Comparison of ENCODE assay signal across 8 mouse cellular contexts in the genomic region with DNA sequence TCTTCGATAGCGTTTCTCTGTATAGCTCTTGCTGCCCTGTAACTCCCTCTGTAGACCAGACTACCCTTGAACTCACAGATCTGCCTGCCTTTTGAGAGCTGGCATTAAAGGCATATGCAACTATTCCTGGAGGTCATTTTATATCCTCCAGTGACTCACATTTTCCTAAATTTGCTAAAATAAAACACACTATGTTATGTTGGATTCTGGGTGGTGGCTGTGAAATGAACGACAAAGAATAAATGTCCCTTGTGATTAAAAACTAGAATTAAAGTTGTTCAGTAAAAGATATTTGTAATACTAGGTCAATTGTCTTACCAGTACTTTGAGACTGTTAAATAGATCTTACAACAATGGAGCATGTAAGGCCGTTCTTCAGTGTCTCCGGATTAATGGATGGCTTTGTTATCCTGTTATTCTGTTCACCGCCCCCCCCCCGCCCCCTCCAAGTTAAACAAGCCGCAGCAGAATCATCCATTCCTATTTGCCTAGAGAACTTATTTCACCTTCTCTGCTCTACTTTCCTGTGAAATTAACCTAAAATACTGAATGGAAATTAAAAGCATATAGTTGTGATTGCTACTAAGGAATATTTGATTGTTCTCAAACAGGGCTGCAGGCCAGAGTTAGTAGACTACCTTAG.
DNase-seq lines count a peak whose midpoint lies in the region; ATAC-seq and TF ChIP-seq lines count a peak whose summit lies in the region.

No protein-coding gene starts in this region.

- TF ChIP-seq CTCF in cerebellum, adult 2 months (IDR thresholded peaks at IDR 0.05; ENCODE audit: borderline replicate concordance, insufficient read depth, low read depth, low read length), result no peak
- no peak for TF ChIP-seq CTCF in lung, adult 2 months (IDR thresholded peaks at IDR 0.05; ENCODE audit: insufficient read depth, low read length)
- no peak for TF ChIP-seq CTCF in hindbrain, postnatal 0 days (IDR thresholded peaks at IDR 0.05; ENCODE audit: low read depth)

- intact Hi-C loops in left cerebral cortex, postnatal 10 days (cut with DNase I), result loop anchor here (5.0 kb wide), 2 partner anchors 243 to 478 kb away; partner anchors contain the start of gene Tmem161b

- H3K4me3 ChIP-seq in cerebellum, adult 2 months (replicated peaks; ENCODE audit: insufficient read depth, low read depth, low read length), result peak overlapping the region; percentile 21
- H3K4me3 ChIP-seq in lung, embryonic 15.5 days, result no peak overlapping the region
- H3K4me3 ChIP-seq in lung, adult 2 months (replicated peaks; ENCODE audit: extremely low read depth, low read depth, low read length), result no peak overlapping the region
- peak overlapping the region; percentile 46 for H3K4me3 ChIP-seq in hindbrain, postnatal 0 days (ENCODE audit: low read length)
- no peak overlapping the region for H3K4me3 ChIP-seq in stomach, embryonic 15.5 days (replicated peaks)

- TF ChIP-seq POLR2A in cerebellum, adult 2 months (IDR thresholded peaks at IDR 0.05; ENCODE audit: borderline replicate concordance, insufficient read depth, low read length), result no peak
- TF ChIP-seq POLR2A in lung, adult 2 months (IDR thresholded peaks at IDR 0.05; ENCODE audit: borderline replicate concordance, extremely low read depth, low read depth, low read length), result no peak

- ATAC-seq in lung, embryonic 15.5 days (ENCODE audit: borderline replicate concordance, extremely low read depth, low FRiP score, low TSS enrichment), result no peak
- no peak for ATAC-seq in hindbrain, postnatal 0 days
- no peak for ATAC-seq in stomach, embryonic 15.5 days (ENCODE audit: insufficient read depth, low FRiP score, low read depth)

- H3K9ac ChIP-seq in lung, embryonic 15.5 days, result no peak overlapping the region
- peak overlapping the region; percentile 62 for H3K9ac ChIP-seq in hindbrain, postnatal 0 days (replicated peaks; ENCODE audit: low read length)
- H3K9ac ChIP-seq in stomach, embryonic 15.5 days, result no peak overlapping the region

- DNase-seq in cerebellum, adult 2 months, result peak in 1 of 2 experiments; percentile 29
- no peak for DNase-seq in cerebellum, postnatal 36 days
- DNase-seq in lung, adult 2 months, result no peak
- no peak for DNase-seq in hindbrain, postnatal 0 days (ENCODE audit: low spot score)
- no peak for DNase-seq in left cerebral cortex, postnatal 10 days (ENCODE audit: extremely low spot score in 1 of 2, low spot score in 2 of 2)
- no peak for DNase-seq in layer of hippocampus, postnatal 25 days (ENCODE audit: extremely low spot score in 1 of 2, low spot score in 1 of 2)

- peak overlapping the region; percentile 76 for H3K4me2 ChIP-seq in lung, embryonic 15.5 days
- H3K4me2 ChIP-seq in hindbrain, postnatal 0 days (ENCODE audit: low read depth, low read length), result peak overlapping the region; percentile 77
- H3K4me2 ChIP-seq in stomach, embryonic 15.5 days, result peak overlapping the region; percentile 83

- H3K4me1 ChIP-seq in cerebellum, adult 2 months (ENCODE audit: control insufficient read depth, insufficient read depth, low read length), result peaks cover 5% of the 10 kb centered on the region; the same call in 1 of the 2 replicates
- H3K4me1 ChIP-seq in lung, embryonic 15.5 days, result peaks cover 6% of the 10 kb centered on the region; the same call in 1 of the 2 replicates
- no peaks in the 10 kb centered on the region for H3K4me1 ChIP-seq in lung, adult 2 months (ENCODE audit: control insufficient read depth, insufficient read depth, low read length)
- 0 out of 2 replicates have a peak, but pooled peaks cover 6% of the 10 kb centered on the region for H3K4me1 ChIP-seq in hindbrain, postnatal 0 days (ENCODE audit: insufficient read depth, low read length)
- H3K4me1 ChIP-seq in stomach, embryonic 15.5 days, result no peaks in the 10 kb centered on the region

- peak overlapping the region; percentile 73 for H3K27ac ChIP-seq in cerebellum, adult 2 months (ENCODE audit: insufficient read depth, low read length)
- H3K27ac ChIP-seq in lung, embryonic 15.5 days, result no peak overlapping the region
- H3K27ac ChIP-seq in hindbrain, postnatal 0 days, result peak overlapping the region; percentile 91
- H3K27ac ChIP-seq in stomach, embryonic 15.5 days, result no peak overlapping the region

- 5% methylated on average over 8 of the region's 8 CpGs for WGBS in cerebellum, adult 2 months
- WGBS in lung, embryonic 15.5 days, result 44% methylated on average over 8 of the region's 8 CpGs
- WGBS in lung, adult 2 months, result 39% methylated on average over 8 of the region's 8 CpGs
- WGBS in hindbrain, postnatal 0 days, result 13% methylated on average over 8 of the region's 8 CpGs
- 49% methylated on average over 8 of the region's 8 CpGs for WGBS in stomach, embryonic 15.5 days

- no peaks in the 10 kb centered on the region for H3K27me3 ChIP-seq in cerebellum, adult 2 months (ENCODE audit: control insufficient read depth, insufficient read depth, low read length)
- H3K27me3 ChIP-seq in lung, embryonic 15.5 days, result peaks cover 61% of the 10 kb centered on the region
- H3K27me3 ChIP-seq in hindbrain, postnatal 0 days (ENCODE audit: insufficient read depth, low read length), result no peaks in the 10 kb centered on the region
- peaks cover 23% of the 10 kb centered on the region for H3K27me3 ChIP-seq in stomach, embryonic 15.5 days (replicated peaks)

- H3K36me3 ChIP-seq in lung, embryonic 15.5 days, result no peaks in the 10 kb centered on the region
- H3K36me3 ChIP-seq in hindbrain, postnatal 0 days (ENCODE audit: insufficient read depth, low read length), result no peaks in the 10 kb centered on the region
- no peaks in the 10 kb centered on the region for H3K36me3 ChIP-seq in stomach, embryonic 15.5 days

- H3K9me3 ChIP-seq in lung, embryonic 15.5 days, result no peaks in the 10 kb centered on the region
- no peaks in the 10 kb centered on the region for H3K9me3 ChIP-seq in hindbrain, postnatal 0 days (ENCODE audit: low read length)
- no peaks in the 10 kb centered on the region for H3K9me3 ChIP-seq in stomach, embryonic 15.5 days

Comparison
In these comparisons a context has a peak if more than half of its experiments do, and no peak if none do; other contexts are left out.
1. H3K27ac ChIP-seq: peak in cerebellum, adult 2 months (single experiment) and hindbrain, postnatal 0 days (single experiment); none in lung, embryonic 15.5 days (single experiment) and stomach, embryonic 15.5 days (single experiment).
2. H3K4me3 ChIP-seq: peak in cerebellum, adult 2 months (single experiment) and hindbrain, postnatal 0 days (single experiment); none in lung, embryonic 15.5 days (single experiment), lung, adult 2 months (single experiment) and stomach, embryonic 15.5 days (single experiment).
3. Peak in every context shown above with its lines, with median percentiles within 50 percentile points of each other: H3K4me2 ChIP-seq.